Mouse (Mus musculus) embryo, embryonic 10 days (tissue): ENCODE measurements around the gene Zzef1.

Experiments
- DNase-seq: peaks from one replicate; pipeline ENCODE4 v3.0.0-alpha.2; 2015; ENCODE audit warnings: low spot score

The Zzef1 gene

GRCm38 (mm10) chr11:72917299-72917996, 121.4 kb downstream of the Zzef1 start:
- no peak for DNase-seq

GRCm38 (mm10) chr11:72923116-72923515, 127.1 kb downstream of the Zzef1 start:
- DNase-seq, result peak; percentile 21

DNA sequence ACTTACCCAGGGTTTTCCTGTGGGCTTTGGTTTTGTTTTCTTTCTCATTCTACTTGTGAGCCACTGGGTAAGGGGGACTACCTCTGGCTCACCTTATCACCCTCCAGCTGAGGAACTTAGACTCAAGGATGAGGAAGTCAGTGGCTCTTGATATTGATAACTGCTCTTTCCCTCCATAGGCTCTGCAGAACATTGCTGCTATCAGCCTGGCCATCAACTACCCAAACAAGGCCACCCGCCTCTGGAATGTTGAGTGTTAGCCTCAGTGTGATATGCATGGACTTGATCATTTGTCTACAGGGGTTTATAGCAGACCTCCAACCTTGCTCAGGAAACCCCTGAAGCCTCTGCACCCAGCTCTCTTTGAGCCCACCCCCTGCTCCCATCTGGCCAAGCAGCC, 128.4 kb downstream of the Zzef1 start:
- DNase-seq, result no peak

DNA sequence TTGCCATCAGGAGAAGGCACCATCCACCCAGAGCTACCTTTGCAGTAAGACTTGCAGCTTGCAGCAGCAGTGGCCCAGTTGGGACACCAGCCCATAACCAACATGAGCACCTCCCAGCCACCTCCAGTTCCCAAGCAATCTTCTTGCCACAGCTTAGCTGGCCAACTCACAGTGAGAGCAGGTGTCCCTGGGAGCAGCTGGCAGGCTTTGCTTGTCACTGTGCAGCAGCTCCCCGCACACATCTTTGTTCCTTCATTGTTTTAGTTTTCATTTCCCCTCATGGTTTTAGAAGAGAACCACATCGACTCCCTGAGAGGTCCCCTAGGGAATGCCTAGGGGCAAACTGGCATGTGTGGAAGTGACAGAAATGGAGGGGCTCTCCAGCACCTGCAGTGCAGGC, 129.0 kb downstream of the Zzef1 start:
- DNase-seq, result no peak

DNA sequence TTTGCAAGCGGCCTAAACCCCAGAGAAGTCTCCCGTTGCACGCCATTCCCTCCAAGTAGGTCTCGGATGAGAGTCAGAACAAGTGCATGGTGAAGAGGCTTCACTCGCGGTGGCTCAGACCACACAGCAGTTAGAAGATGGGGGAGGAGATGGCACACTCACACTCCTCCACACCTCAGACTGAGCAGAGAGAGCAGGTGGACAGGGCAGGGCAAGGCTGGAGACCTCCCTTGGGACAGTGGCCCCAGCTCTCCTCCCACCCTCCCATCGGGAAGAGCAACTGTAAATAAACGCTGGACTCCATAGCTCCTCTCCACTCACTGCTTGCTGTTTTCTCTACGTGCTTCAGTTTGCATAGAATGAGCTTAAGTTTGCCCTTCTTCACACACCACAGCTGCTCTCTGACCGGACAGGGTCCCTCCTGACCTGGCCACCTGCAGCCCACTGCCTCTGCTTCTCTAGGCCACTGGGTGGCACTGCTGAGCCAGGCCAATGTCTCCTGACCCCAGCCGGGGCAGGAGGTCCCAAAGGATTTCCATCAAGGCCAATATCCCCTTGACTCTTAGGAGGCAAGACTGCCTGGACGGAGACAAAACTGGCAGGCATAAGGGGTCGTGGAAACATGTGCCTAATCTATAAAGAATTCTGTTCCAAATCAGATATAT, 130.3 kb downstream of the Zzef1 start:
- DNase-seq, result peak; percentile 83

- no peak for DNase-seq
These were observed 132.5 kb downstream of the Zzef1 start for GRCm38 (mm10) chr11:72928516-72928915.

DNA sequence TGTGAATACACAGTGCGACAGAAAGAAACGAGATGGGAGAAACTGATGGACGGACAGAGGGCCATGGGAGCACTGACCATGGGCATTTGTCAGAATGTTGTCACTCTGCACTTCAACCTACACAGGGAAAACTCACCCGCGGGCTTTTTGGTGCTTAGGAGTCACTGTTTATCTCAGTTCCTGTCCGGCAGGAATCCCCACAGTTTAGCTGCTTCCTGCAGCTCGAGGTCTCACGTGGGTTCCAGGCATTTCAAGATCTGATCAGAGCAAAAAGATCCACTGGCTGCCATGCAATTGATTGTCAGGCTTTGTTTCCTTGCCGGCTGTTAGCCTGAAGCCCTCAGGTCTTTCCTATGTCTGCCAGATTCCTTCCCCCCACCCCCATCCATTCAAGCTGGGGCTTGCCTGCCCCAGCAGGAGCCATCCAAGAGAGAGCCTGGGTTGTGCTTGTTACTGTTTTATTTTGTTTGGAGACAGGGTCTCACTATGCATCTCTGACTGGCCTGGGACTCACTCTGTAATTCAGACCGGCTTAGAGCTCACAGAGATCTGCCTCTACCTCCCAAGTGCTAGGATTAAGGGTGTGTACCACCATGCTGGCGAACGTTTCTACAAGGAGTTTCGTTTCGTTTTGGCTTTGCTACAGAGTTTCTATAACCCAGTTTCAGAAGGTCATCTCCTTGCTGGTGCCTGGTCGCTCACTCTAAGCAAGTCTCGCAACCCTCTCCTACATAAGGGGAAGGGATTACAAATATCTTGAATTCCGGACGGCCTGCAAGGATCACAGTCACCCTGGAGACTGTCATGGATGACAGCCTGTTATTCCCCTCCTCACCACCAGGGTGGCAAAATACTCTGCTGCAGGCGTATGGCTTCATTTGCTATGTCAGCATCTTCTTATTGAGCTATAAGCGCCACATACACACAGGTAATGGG, 144.4 kb downstream of the Zzef1 start:
- DNase-seq, result peak; percentile 70

DNA sequence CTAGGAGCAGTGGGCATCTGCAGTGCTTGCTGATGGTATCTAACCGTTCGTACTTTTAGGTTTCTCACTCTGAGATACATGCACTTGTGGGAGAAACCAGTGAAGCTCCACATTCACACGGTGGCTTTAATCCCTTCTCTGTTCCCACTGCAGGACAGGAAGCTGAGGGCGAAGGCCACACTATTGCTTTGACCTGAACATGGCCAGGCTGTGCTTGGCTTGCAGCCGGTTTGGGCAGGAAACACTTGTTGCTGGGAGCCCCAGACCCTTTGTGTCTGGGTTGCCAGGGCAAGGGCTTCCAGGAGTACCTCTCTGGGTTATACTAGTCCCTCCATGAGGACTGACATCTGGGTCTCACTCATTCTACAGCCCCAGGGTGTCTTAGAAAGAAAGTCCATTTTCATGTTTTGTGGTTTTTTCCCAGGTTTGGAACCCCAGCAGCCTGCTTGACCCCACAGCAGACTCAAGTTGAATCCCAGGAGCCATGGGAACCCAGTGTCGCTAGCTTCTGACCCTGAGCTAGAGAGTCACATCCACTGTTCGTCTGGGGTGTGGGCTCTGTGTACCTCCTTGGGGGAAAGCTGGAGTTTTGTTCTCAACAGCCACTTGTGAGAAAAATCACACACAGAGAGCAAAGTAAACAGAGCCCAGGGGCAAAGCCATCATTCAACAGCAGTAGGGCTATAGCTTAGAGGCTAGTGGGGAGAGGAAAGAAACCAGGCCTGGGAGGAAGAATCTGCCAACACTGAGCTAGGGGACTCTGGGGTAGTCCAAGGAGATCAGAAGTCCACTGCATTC, 149.2 kb downstream of the Zzef1 start:
- DNase-seq, result peak; percentile 53

DNA sequence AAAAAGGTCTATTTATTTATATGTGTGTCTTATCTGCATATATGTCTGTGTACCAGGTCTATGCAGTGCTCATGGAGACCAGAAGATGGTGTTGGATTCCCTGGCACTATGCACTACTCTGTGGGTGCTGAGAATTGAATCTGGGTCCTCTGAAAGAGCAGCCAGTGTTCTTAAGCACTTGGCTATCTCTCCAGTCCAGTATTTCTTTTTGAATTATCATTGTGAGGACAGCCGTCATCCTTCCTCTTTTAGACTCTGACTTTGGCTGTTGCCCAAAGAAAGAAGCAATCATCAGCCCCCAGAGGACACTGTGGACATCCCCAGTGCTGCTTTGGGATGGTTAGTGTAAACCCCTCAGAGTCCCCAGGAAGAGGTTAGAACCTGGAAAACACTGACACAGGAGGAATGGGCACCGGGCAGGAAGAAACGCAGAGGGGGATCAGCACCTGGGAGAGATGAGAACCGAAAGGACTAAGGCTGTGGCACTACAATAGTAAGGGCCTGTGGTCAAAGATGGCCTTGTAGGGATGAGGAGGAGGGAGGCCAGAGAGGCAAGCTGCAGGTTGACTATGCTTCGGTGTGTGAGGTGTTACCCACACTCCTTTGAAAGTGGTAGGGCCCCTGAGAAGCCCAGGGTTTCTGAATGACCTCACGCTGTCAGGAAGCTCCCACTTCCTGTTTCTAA, 150.0 kb downstream of the Zzef1 start:
- DNase-seq, result no peak

DNA sequence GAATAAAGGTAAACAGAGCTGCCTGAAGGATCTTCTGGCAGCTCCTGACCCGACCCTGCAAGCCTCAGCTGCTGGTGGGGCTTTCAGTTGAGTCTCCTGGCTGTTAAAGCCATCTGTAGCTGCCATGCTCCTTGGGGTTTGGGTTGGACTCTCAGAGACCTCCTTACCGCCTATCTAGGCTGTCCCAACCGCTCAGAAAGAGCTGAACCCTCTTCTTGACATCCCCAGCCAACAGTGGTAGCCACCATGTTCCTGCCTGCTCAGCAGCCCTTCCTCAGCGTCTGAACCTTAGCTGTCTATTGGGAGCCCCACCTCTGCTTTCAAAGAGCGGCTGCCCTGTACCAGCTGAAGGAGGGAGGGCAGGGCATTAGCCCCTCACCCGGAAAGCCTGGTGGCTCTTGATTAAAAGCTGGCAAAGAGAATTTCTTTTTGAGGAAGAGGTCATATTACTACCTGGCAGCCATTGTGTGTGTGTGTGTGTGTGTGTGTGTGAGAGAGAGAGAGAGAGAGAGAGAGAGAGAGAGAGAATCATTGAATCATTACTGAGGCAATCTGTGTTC, 150.6 kb downstream of the Zzef1 start:
- no peak for DNase-seq

GRCm38 (mm10) chr11:72947840-72948239, 151.8 kb downstream of the Zzef1 start:
- peak; percentile 43 for DNase-seq

GRCm38 (mm10) chr11:72948254-72948653, 152.2 kb downstream of the Zzef1 start:
- no peak for DNase-seq

- DNase-seq, result peak; percentile 23
These were observed 155.3 kb downstream of the Zzef1 start for GRCm38 (mm10) chr11:72951137-72952000.

DNA sequence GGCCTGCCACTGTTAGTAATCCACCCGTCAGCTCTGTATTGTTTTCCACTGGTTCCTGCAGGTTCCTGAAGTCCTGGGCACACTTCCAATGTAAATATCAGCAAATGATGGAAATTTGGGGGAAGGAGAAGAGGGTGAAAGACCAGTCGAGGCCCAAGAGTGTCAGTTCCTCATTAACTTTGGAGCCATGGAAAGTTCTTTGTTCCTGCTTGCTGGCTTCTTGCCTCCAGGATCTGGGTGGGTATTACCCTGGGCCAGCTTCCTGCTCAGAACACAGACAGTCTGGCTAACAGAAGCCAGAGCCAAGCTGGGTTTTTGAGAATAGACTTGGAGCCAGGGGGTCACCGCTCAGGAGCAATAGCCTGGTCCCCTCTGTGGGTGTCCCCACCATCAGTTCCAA, 156.2 kb downstream of the Zzef1 start:
- no peak for DNase-seq

- no peak for DNase-seq
These were observed 156.7 kb downstream of the Zzef1 start for GRCm38 (mm10) chr11:72952697-72953096.

GRCm38 (mm10) chr11:72953116-72953439, 157.1 kb downstream of the Zzef1 start:
- DNase-seq, result no peak

GRCm38 (mm10) chr11:72953440-72954151, 157.6 kb downstream of the Zzef1 start:
- no peak for DNase-seq

- DNase-seq, result no peak
These were observed 158.2 kb downstream of the Zzef1 start for GRCm38 (mm10) chr11:72954216-72954615.

DNA sequence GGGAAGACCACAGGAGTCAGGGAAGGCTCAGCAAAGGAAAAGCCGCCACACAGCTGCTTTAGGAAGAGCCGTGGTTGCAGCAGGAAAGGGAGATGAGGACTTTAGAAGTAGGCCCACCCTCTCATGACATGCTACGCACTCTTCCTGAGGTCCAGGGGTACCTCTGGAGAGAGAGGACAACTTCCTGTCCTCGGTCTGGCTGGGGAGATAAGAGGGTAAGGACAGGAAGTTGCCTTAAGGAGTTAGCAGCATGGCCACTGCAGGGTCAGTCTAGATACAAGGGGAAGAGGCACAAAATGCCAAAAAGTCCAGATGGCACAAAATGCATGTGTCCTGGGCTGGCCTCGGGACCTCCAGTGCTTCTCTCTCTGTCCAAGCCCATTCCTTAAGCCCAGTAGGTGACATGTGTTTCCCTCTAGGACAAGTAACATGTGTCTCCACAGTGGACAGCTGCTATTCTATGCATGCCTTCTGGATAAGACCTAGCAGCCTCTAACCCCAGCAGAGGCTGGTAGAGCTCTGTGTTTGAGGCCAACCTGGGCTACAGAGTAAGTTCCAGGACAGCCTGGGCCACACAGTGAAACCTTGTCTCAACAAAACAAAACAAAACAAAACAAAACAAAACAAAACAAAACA, 159.4 kb downstream of the Zzef1 start:
- DNase-seq, result no peak
